Mouse (Mus musculus) limb, embryonic 13.5 days (tissue): Measurements from ENCODE around the gene Depdc1a. TPM values are rescaled to one million over a fixed set of nuclear protein-coding genes. Genes with fewer than 3 reads are reported as not detected.
"Not testable (repeated sequence)": the region's sequence is repeated elsewhere in the genome, so short reads cannot be mapped to it uniquely, and the experiment has no call there.

Experiments
- ATAC-seq: fragments of 200-750 bp; cut with Nextera tagmentation; 2 replicates; pipeline ENCODE4 v1.8.0; 2017; ENCODE audit warnings: low read depth, moderate number of reproducible peaks, moderate TSS enrichment; ENCODE audit not compliant: low FRiP score
- H3K27ac ChIP-seq: fragments of 300-500 bp; sonication (generic); 2 replicates; pipeline ENCODE4 v1.5.1; 2015; ENCODE audit warnings: inconsistent platforms, mild to moderate bottlenecking, moderate library complexity
- H3K27me3 ChIP-seq: fragments of 300-500 bp; sonication (generic); 2 replicates; pipeline ENCODE4 v1.6.1; 2015; ENCODE audit warnings: mild to moderate bottlenecking, inconsistent platforms
- H3K36me3 ChIP-seq: fragments of 300-500 bp; sonication (generic); 2 replicates; pipeline ENCODE4 v1.6.1; 2015; ENCODE audit warnings: inconsistent platforms, mild to moderate bottlenecking, moderate library complexity
- H3K4me1 ChIP-seq: fragments of 300-500 bp; sonication (generic); 2 replicates; pipeline ENCODE4 v1.6.1; 2015; ENCODE audit warnings: inconsistent platforms
- H3K4me2 ChIP-seq: fragments of 300-500 bp; sonication (generic); replicated peaks from 2 replicates; pipeline ENCODE4 v1.6.1; 2015; ENCODE audit warnings: inconsistent platforms, mild to moderate bottlenecking, moderate library complexity
- H3K4me3 ChIP-seq: fragments of 300-500 bp; sonication (generic); 2 replicates; pipeline ENCODE4 v1.5.1; 2015; ENCODE audit warnings: moderate library complexity, mild to moderate bottlenecking, inconsistent platforms
- H3K9ac ChIP-seq: fragments of 300-500 bp; sonication (generic); 2 replicates; pipeline ENCODE4 v1.6.1; 2015; ENCODE audit warnings: mild to moderate bottlenecking, inconsistent platforms
- H3K9me3 ChIP-seq: fragments of 300-500 bp; sonication (generic); 2 replicates; pipeline ENCODE4 v1.6.1; 2016; ENCODE audit warnings: inconsistent platforms
- WGBS: fragments of 180-500 bp; shearing (Covaris S2); methylation state at CpG from one replicate; pipeline ENCODE4 v1.1.7; 2015; 5-methylcytosine and 5-hydroxymethylcytosine counted together
- polyA plus RNA-seq: library from polyadenylated mRNA; unstranded; fragments of >200 nt; fragmentation: Nextera tagmentation; extraction: Ambion mirVana; gene quantifications from 2 replicates; pipeline ENCODE4 v1.2.1, GENCODE M21; 2015

The Depdc1a gene
- polyA plus RNA-seq = 37.6 and 39.8 TPM in 2 replicates

GRCm38 (mm10) chr3:159495243-159495801, at the start of gene Depdc1a:
Gene Depdc1a (plus strand): TSS chr3:159495433.
- peak within 1 kb of the TSS; percentile 58 for H3K4me3 ChIP-seq
- H3K36me3 ChIP-seq = peaks cover 6% of the 10 kb centered on the region
- peaks cover 10% of the 10 kb centered on the region for H3K4me1 ChIP-seq
- peak within 1 kb of the TSS; percentile 73 for H3K9ac ChIP-seq
- H3K27ac ChIP-seq = no peak within 1 kb of the TSS
- H3K4me2 ChIP-seq = peak within 1 kb of the TSS; percentile 75
- ATAC-seq = peak; percentile 100
- WGBS = 0% methylated on average over 28 of the region's 28 CpGs
- no peaks in the 10 kb centered on the region for H3K9me3 ChIP-seq
- no peaks in the 10 kb centered on the region for H3K27me3 ChIP-seq

- Histone ChIP-seq H3K9me3 (no peaks in the 10 kb centered on the region), H3K4me1 (no peaks in the 10 kb centered on the region), H3K36me3 (no peaks in the 10 kb centered on the region), H3K27ac (no peak overlapping the region), H3K27me3 (no peaks in the 10 kb centered on the region), H3K4me3 (no peak overlapping the region), H3K4me2 (no peak overlapping the region), H3K9ac (no peak overlapping the region)
- ATAC-seq = no peak
- WGBS = 65% methylated on average over 1 of the region's 1 CpGs
These were observed 25.2 kb upstream of the Depdc1a start for GRCm38 (mm10) chr3:159470059-159470458.

- H3K4me2 ChIP-seq = no peak overlapping the region
- H3K36me3 ChIP-seq = no peaks in the 10 kb centered on the region
- WGBS = 80% methylated on average over 1 of the region's 1 CpGs
- H3K4me3 ChIP-seq = no peak overlapping the region
- no peaks in the 10 kb centered on the region for H3K27me3 ChIP-seq
- no peaks in the 10 kb centered on the region for H3K9me3 ChIP-seq
- H3K27ac ChIP-seq = no peak overlapping the region
- H3K9ac ChIP-seq = no peak overlapping the region
- ATAC-seq = no peak
- no peaks in the 10 kb centered on the region for H3K4me1 ChIP-seq
These were observed 19.8 kb upstream of the Depdc1a start for GRCm38 (mm10) chr3:159475465-159475864.

GRCm38 (mm10) chr3:159477250-159477962, 17.8 kb upstream of the Depdc1a start:
- Histone ChIP-seq H3K27ac (no peak overlapping the region), H3K9ac (no peak overlapping the region), H3K4me2 (no peak overlapping the region), H3K9me3 (no peaks in the 10 kb centered on the region), H3K4me1 (no peaks in the 10 kb centered on the region), H3K27me3 (no peaks in the 10 kb centered on the region), H3K36me3 (no peaks in the 10 kb centered on the region), H3K4me3 (no peak overlapping the region)
- no peak for ATAC-seq
- WGBS = 81% methylated on average over 1 of the region's 1 CpGs

- ATAC-seq = peak; percentile 30; the same call in 1 of the 2 replicates
- H3K27me3 ChIP-seq, H3K9me3 ChIP-seq, H3K27ac ChIP-seq, H3K36me3 ChIP-seq: not testable (repeated sequence)
- Histone ChIP-seq H3K4me3 (peak overlapping the region; percentile 58), H3K9ac (peak overlapping the region; percentile 73), H3K4me2 (peak overlapping the region; percentile 75), H3K4me1 (peaks cover 10% of the 10 kb centered on the region)
These were observed 524 bp upstream of the Depdc1a start for GRCm38 (mm10) chr3:159494709-159495108.

- no peak overlapping the region for H3K9ac ChIP-seq
- ATAC-seq = no peak
- no peak overlapping the region for H3K4me2 ChIP-seq
- no peaks in the 10 kb centered on the region for H3K4me1 ChIP-seq
- H3K9me3 ChIP-seq = no peaks in the 10 kb centered on the region
- H3K4me3 ChIP-seq = no peak overlapping the region
- peaks cover 14% of the 10 kb centered on the region for H3K36me3 ChIP-seq
- H3K27ac ChIP-seq = no peak overlapping the region
- no peaks in the 10 kb centered on the region for H3K27me3 ChIP-seq
These were observed 13.7 kb downstream of the Depdc1a start for GRCm38 (mm10) chr3:159508899-159509298.

GRCm38 (mm10) chr3:159528563-159528962, 33.3 kb downstream of the Depdc1a start:
- H3K4me2 ChIP-seq = no peak overlapping the region
- H3K9ac ChIP-seq = no peak overlapping the region
- ATAC-seq = no peak
- H3K4me1 ChIP-seq = no peaks in the 10 kb centered on the region
- H3K4me3 ChIP-seq = no peak overlapping the region
- peaks cover 7% of the 10 kb centered on the region for H3K36me3 ChIP-seq
- H3K27me3 ChIP-seq = no peaks in the 10 kb centered on the region
- H3K27ac ChIP-seq = no peak overlapping the region
- H3K9me3 ChIP-seq = no peaks in the 10 kb centered on the region

GRCm38 (mm10) chr3:159548303-159548702, 53.1 kb downstream of the Depdc1a start:
- Histone ChIP-seq H3K27ac (no peak overlapping the region), H3K9me3 (no peaks in the 10 kb centered on the region), H3K4me3 (no peak overlapping the region), H3K4me1 (no peaks in the 10 kb centered on the region), H3K9ac (no peak overlapping the region), H3K36me3 (no peaks in the 10 kb centered on the region), H3K4me2 (no peak overlapping the region), H3K27me3 (no peaks in the 10 kb centered on the region)
- no peak for ATAC-seq
- WGBS = 80% methylated on average over 3 of the region's 3 CpGs

GRCm38 (mm10) chr3:159550224-159550623, 55.0 kb downstream of the Depdc1a start:
- no peaks in the 10 kb centered on the region for H3K36me3 ChIP-seq
- no peaks in the 10 kb centered on the region for H3K27me3 ChIP-seq
- peak; percentile 3; the same call in 1 of the 2 replicates for ATAC-seq
- H3K4me1 ChIP-seq = no peaks in the 10 kb centered on the region
- no peak overlapping the region for H3K9ac ChIP-seq
- H3K9me3 ChIP-seq = no peaks in the 10 kb centered on the region
- no peak overlapping the region for H3K4me2 ChIP-seq
- H3K27ac ChIP-seq = no peak overlapping the region
- no peak overlapping the region for H3K4me3 ChIP-seq

Other genes starting within 250 kb of the Depdc1a start
- not detected in 2 replicates for gene Rpe65, start 103.7 kb downstream of the Depdc1a start, polyA plus RNA-seq